Mouse (Mus musculus) adipocyte (in vitro differentiated cells): ENCODE results near the gene Naxd.
"Not testable (repeated sequence)": the region's sequence is repeated elsewhere in the genome, so short reads cannot be mapped to it uniquely, and the experiment has no call there.

Experiments used
- DNase-seq: peaks from one replicate; pipeline ENCODE4 v3.0.0-alpha.2; 2016; ENCODE audit warnings: low spot score

Naxd gene

GRCm38 (mm10) chr8:11497017-11497990, at the start of gene Naxd:
Gene Naxd, plus strand, starts transcription at chr8:11497506.
- peak; percentile 91 for DNase-seq

- DNase-seq: no peak
These were observed 49.3 kb upstream of the Naxd start for GRCm38 (mm10) chr8:11447910-11448570.

GRCm38 (mm10) chr8:11450184-11451113, 46.9 kb upstream of the Naxd start:
- DNase-seq: peak; percentile 67

- no peak for DNase-seq
These were observed 45.2 kb upstream of the Naxd start for GRCm38 (mm10) chr8:11452152-11452551.

DNA sequence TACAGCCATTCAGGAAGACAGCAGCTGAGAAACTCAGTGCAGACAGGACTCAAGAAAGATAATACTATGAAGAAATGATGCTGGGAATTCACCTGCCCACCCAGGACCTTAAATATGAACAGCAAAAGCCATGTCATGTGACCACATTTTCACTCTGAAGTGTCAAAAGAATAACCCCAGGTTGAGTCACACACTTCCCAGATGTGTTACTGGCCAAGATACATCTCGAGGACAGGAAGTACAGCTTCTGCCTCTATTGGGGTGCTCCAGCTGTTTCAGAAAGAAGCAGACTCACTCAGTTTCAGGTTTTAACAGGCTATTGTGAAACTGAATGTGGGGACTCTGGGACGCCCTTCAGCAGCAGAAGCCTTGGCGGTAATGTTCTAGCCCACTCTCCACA, 44.7 kb upstream of the Naxd start:
- DNase-seq: no peak

DNA sequence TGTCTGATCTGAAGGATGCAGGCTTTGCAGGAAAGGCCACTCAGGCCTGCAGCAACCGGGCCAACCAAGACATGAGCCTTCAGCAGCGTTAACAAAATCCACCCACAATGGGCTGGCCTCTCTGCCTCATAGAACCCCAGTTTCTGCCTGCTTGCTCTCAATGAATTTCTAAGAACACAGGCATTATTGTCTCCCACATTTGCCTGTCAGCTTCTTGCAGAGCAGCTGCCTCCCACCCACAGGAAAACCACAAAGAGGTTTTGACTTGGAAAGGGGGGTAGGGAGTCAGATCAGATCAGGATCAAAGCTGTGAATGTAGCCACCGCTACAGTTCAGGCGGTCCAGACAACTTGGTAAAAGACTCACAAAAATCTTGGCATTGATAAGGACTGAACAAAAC, 44.3 kb upstream of the Naxd start:
- DNase-seq: no peak

DNA sequence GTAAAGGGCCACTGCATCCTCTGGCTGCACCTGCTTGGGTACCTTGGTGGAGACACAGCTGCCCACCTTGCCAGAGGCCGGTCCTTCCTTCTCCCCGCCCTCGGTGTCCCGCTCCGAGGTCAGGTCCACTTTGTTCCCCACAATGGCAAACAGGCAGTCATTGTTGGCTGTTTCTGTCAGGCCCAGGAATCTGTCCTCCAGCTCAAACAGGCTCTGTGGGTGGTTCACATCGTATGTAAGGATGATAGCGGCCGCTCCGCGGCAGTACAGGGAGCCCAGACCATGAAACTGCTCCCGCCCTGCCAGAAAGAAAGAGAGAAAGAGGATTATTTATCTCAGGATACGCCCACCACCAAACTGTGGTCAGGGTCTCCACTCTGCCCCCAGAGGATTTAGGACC, 43.1 kb upstream of the Naxd start:
- no peak for DNase-seq

- peak; percentile 41 for DNase-seq
These were observed 40.0 kb upstream of the Naxd start for GRCm38 (mm10) chr8:11457278-11457677.

GRCm38 (mm10) chr8:11457981-11458836, 39.1 kb upstream of the Naxd start:
- DNase-seq: peak; percentile 73

- peak; percentile 82 for DNase-seq
These were observed 38.3 kb upstream of the Naxd start for GRCm38 (mm10) chr8:11459016-11459415.

DNA sequence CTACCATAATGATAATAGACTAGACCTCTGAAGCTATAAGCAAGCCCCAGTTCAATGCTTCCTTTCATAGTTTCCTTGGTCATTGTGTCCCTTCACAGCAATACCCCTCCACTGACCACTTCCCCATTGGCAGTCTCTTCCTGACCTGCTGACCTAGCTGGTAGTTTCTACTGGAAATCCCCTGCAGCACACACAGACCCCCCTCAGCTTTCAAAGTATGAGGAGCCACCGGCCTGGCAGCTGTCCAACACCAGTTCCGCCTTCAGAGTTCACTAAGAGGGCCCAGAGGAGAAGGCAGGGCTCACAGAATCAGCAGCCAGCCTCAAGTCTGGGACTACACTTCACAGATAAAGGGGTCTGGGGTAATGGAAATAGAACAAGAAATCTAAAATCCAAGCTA, 36.4 kb upstream of the Naxd start:
- no peak for DNase-seq

DNA sequence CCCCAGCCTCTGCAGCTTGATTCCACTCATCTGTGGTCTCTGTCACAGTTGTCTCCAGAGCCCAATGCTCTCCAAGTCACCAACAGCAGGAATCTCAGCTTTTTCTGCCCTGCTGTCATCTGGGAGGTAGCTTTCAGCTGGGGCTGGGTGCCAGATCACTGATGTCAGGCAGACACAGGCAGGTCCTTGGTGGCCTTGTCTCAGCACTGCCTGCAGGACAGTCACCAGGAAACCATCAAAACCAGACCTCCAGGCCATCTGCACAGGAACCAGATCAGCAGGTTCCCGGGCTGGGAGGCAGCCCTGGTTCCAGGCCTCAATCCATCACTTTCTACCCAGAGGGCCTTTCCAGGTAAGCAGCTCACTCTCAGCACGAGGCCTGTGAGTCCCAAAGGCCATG, 35.5 kb upstream of the Naxd start:
- no peak for DNase-seq

DNA sequence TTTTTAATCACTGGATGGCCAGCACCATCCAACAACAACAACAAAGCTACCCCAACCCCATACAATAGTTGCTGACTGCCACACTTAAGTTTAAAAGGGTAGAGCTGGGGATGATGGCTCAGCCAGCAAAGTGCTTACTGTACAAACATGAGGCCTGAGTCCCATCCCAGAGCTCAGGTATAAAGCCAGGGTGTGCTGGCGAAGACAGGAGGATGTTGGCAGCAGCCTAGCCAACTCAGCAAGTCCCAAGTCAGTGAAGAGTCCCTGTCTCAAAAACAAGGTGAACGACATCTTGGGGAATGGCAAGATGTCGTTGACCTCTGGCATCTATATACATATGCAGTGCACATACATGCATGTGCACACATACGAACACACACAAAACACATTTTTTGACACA, 34.7 kb upstream of the Naxd start:
- DNase-seq: no peak

GRCm38 (mm10) chr8:11463541-11463888, 33.8 kb upstream of the Naxd start:
- DNase-seq: no peak

- peak; percentile 70 for DNase-seq
These were observed 33.2 kb upstream of the Naxd start for GRCm38 (mm10) chr8:11463889-11464706.

DNA sequence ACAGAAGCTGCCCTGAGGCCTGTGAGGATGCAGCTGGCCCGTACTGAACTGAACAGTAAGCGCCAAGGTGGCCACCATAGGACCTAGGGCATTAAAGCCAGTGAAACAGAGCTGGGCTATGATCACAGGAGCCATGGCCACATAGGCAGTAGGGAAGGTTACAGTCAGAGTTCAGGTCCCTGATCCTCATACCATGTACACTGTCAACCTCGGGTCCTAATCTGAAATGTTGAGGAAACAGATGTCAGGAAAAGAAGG, 32.7 kb upstream of the Naxd start:
- DNase-seq: no peak

DNA sequence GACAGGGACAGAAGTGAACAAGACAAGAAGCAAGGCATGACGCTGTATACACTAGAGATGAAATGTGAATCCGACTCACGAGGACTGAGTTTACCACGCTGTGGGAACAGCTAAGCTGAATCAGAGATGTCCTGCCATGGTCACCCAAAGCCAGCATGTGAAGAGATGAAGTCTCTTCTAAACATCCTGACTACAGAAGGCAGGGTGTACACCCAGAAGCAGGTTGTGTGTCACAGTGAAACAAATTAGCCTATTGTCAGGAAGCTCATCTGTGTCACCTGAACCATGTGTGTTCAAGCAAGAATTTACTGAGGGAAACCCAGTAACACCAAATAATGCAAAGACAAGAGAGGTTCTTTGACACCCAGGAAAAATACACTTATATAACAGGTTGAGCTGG, 31.7 kb upstream of the Naxd start:
- DNase-seq: no peak

DNA sequence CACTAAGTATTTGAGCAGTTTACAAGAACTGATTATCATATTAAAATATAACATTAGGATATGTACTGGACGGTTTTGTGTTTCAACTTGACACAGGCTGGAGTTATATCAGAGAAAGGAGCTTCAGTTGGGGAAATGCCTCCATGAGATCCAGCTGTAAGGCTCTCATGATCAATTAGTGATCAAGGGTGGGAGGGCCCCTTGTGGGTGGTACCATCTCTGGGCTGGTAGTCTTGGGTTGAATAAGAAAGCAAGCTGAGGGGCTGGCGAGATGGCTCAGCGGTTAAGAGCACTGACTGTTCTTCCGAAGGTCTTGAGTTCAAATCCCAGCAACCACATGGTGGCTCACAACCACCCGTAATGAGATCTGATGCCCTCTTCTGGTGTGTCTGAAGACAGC, 30.8 kb upstream of the Naxd start:
- DNase-seq: not testable (repeated sequence)

- DNase-seq: peak; percentile 52
These were observed 28.2 kb upstream of the Naxd start for GRCm38 (mm10) chr8:11469095-11469494.

DNA sequence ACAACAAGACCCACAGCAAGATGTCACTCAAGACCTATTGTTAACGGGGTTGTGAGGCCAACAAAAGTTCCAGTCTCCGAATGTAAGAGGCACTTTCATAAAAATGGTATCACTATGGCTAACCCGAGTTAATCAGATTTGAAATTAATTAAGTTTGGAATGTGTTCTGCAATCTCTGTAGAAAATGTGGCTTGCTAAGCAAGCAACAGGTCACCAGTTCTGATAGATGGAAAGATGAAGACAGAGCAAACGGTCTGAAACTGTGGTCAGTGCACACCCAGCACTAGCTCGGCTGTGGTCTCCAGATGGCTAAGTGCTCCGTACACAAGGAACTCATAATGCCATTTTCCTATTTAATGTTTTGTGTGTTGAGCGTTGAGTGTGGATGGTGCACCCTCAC, 26.6 kb upstream of the Naxd start:
- DNase-seq: no peak

- no peak for DNase-seq
These were observed 26.0 kb upstream of the Naxd start for GRCm38 (mm10) chr8:11471309-11471708.
